Mouse (Mus musculus) ES-Bruce4 (cell line): ENCODE data around the gene Tbc1d16.

Source experiments
- CTCF ChIP-seq: IDR thresholded peaks from one replicate; pipeline ENCODE4 v1.8.1; 2011; ENCODE audit warnings: low read depth, low read length
- POLR2A ChIP-seq: IDR thresholded peaks from one replicate; pipeline ENCODE4 v1.8.1; 2011; ENCODE audit warnings: low read length; ENCODE audit not compliant: insufficient read depth

- TF ChIP-seq CTCF (no peak), POLR2A (no peak)
Observed at GRCm38 (mm10) chr11:119223124-119223890, 5.0 kb downstream of the Tbc1d16 start.
